Mouse (Mus musculus): ENCODE results near the gene Tab2. TPM values are rescaled to one million over a fixed set of nuclear protein-coding genes. Genes with fewer than 3 reads are reported as not detected.

Tab2 gene
- total and polyA plus RNA-seq, 3 experiments: 13.7 to 43.5 (median 30.4) TPM

DNA sequence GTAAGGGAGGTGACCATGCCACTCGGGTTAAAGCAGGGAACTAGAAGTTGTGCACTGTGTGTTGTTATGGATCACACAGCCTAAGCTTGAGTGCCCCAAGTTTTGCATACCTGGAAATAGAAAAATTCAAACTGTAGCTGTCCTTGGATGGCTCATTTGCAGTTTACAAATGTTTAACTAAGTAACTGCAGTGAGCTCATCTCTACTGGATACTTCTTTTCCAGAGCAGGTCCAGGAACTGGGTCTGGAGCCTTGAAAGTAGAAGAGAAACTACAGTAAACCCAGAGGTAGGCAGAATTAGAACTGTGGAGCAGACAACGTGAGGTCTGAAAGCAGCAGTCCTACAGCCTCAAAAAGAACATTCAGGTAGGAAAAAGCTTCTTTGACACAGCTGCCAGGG is 23.1 kb downstream of the Tab2 start:
- DNase-seq (ENCODE audit: extremely low read depth): no peak
- H3K9me3 ChIP-seq (replicated peaks; ENCODE audit: low read length): no peaks in the 10 kb centered on the region
- H3K79me2 ChIP-seq (replicated peaks; ENCODE audit: control insufficient read depth, extremely low read depth, insufficient read depth, poor library complexity, severe bottlenecking): peaks cover 57% of the 10 kb centered on the region
- no peak overlapping the region for H3K27ac ChIP-seq (ENCODE audit: insufficient read depth, low read depth)
- H3K4me2 ChIP-seq (ENCODE audit: insufficient read depth, low read depth, poor library complexity, severe bottlenecking): no peak overlapping the region
- H3K36me3 ChIP-seq (replicated peaks in 1 of 2; ENCODE audit: control insufficient read depth in 1 of 2, insufficient read depth in 1 of 2, low read length in 1 of 2): peaks cover 9 to 27% of the 10 kb centered on the region in 2 experiments
- in situ Hi-C loops (cut with MboI; ENCODE audit: low pct_ligation_motif_present, low pct_unique_long_range_greater_than_20kb, low sequenced_read_pairs): no loop called here
- TF ChIP-seq UBTF (IDR thresholded peaks at IDR 0.05; ENCODE audit: low read depth, low read length) (no peak), SIN3A (IDR thresholded peaks at IDR 0.05; ENCODE audit: low read length) (0 out of 2 replicates have a peak, but pooled peaks have one; percentile 21)
- no peak overlapping the region for H3K9ac ChIP-seq (ENCODE audit: insufficient read depth, low read depth)
- dilution Hi-C loops (cut with MboI; ENCODE audit: extremely low pct_ligation_motif_present, extremely low pct_unique_long_range_greater_than_20kb, low sequenced_read_pairs): no loop called here
- no peak overlapping the region for H3K4me3 ChIP-seq (replicated peaks in 1 of 3; ENCODE audit: low read depth in 2 of 3, low read length in 2 of 3, poor library complexity in 1 of 3)
- no peaks in the 10 kb centered on the region for H3K27me3 ChIP-seq (replicated peaks)
- peaks cover 9 to 56% of the 10 kb centered on the region in 2 experiments; a peak in 3 of 4 replicates for H3K4me1 ChIP-seq (ENCODE audit: control insufficient read depth in 1 of 2, insufficient read depth in 2 of 2)

DNA sequence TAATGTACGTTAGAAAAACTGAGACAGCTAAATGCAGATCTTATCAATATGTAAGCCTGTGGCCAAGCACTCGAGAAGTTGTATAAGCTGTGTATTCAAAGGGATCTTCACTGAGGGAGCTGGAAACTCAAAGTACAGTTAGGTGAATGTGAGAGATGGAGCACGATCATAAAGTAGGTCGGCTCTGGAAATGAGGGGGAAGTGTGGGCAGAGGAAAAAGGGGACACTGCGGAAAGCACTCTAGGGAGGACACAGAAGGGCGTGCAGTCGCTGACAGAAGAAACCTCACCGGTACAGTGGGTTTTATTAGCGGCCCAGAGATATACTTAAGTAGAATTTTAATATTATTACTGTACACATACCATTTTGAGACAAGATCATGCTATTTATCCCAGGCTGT is 27.0 kb downstream of the Tab2 start:
- H3K79me2 ChIP-seq (replicated peaks; ENCODE audit: control insufficient read depth, extremely low read depth, insufficient read depth, poor library complexity, severe bottlenecking): peaks cover 51% of the 10 kb centered on the region
- dilution Hi-C loops (cut with MboI; ENCODE audit: extremely low pct_ligation_motif_present, extremely low pct_unique_long_range_greater_than_20kb, low sequenced_read_pairs) (no loop called here), in situ Hi-C loops (cut with MboI; ENCODE audit: low pct_ligation_motif_present, low pct_unique_long_range_greater_than_20kb, low sequenced_read_pairs) (no loop called here)
- DNase-seq (ENCODE audit: extremely low read depth): no peak
- H3K9me3 ChIP-seq (replicated peaks; ENCODE audit: low read length): no peaks in the 10 kb centered on the region
- H3K36me3 ChIP-seq (replicated peaks in 1 of 2; ENCODE audit: control insufficient read depth in 1 of 2, insufficient read depth in 1 of 2, low read length in 1 of 2): peaks cover 9 to 42% of the 10 kb centered on the region in 2 experiments
- peaks cover 7 to 37% of the 10 kb centered on the region in 2 experiments; a peak in 3 of 4 replicates for H3K4me1 ChIP-seq (ENCODE audit: control insufficient read depth in 1 of 2, insufficient read depth in 2 of 2)
- no peak overlapping the region for H3K9ac ChIP-seq (ENCODE audit: insufficient read depth, low read depth)
- H3K27ac ChIP-seq (ENCODE audit: insufficient read depth, low read depth): no peak overlapping the region
- H3K4me3 ChIP-seq (replicated peaks in 1 of 3; ENCODE audit: low read depth in 2 of 3, low read length in 2 of 3, poor library complexity in 1 of 3): no peak overlapping the region
- no peak for TF ChIP-seq SMC3 (IDR thresholded peaks at IDR 0.05; ENCODE audit: low read depth, low read length)
- TF ChIP-seq POLR2A (IDR thresholded peaks at IDR 0.05; ENCODE audit: low read depth, low read length): no peak
- TF ChIP-seq ZMIZ1 (IDR thresholded peaks at IDR 0.05; ENCODE audit: low read depth, low read length): no peak
- TF ChIP-seq E2F4 (IDR thresholded peaks at IDR 0.05; ENCODE audit: insufficient replicate concordance, low read depth, low read length): no peak
- no peak for TF ChIP-seq MYC (IDR thresholded peaks at IDR 0.05; ENCODE audit: low read depth, low read length)
- TF ChIP-seq NRF1 (IDR thresholded peaks at IDR 0.05; ENCODE audit: low read depth, low read length): no peak
- TF ChIP-seq GABPA (IDR thresholded peaks at IDR 0.05; ENCODE audit: insufficient replicate concordance, low read depth, low read length): no peak
- no peak for TF ChIP-seq KAT2A (IDR thresholded peaks at IDR 0.05; ENCODE audit: insufficient replicate concordance, low read length)
- no peak for TF ChIP-seq USF1 (IDR thresholded peaks at IDR 0.05; ENCODE audit: low read depth, low read length)
- no peak for TF ChIP-seq MXI1 (IDR thresholded peaks at IDR 0.05; ENCODE audit: low read depth, low read length)
- no peak for TF ChIP-seq IRF4 (IDR thresholded peaks at IDR 0.05; ENCODE audit: low read depth, low read length)
- no peak for TF ChIP-seq TCF12 (IDR thresholded peaks at IDR 0.05; ENCODE audit: low read depth, low read length)
- no peak for TF ChIP-seq EP300 (IDR thresholded peaks at IDR 0.05; ENCODE audit: low read length)
- no peak for TF ChIP-seq MAX (IDR thresholded peaks at IDR 0.05; ENCODE audit: low read length)
- TF ChIP-seq RCOR1 (conservative IDR thresholded peaks at IDR 0.05; ENCODE audit: low read depth, low read length): no peak
- H3K4me2 ChIP-seq (ENCODE audit: insufficient read depth, low read depth, poor library complexity, severe bottlenecking): no peak overlapping the region
- no peaks in the 10 kb centered on the region for H3K27me3 ChIP-seq (replicated peaks)
